Mouse (Mus musculus) heart, adult 18-20 months (tissue): ENCODE measurements around the gene Tcf20. TPM values are rescaled to one million over a fixed set of nuclear protein-coding genes. Genes with fewer than 3 reads are reported as not detected.

ENCODE experiments used
- DNase-seq, 2 experiments: peaks; one replicate each; pipeline ENCODE4 v3.0.0; 2021 to 2022; ENCODE audit warnings: mixed read lengths in 1 of 2
- total RNA-seq, 2 experiments: library from RNA; stranded (reverse); gene quantifications; 2 replicates each; pipeline ENCODE4 v1.2.3; 2021

The Tcf20 gene
- total RNA-seq, 2 experiments from 2014 or later = 48.2 to 56.6 TPM

- DNase-seq = no peak
Observed at GRCm38 (mm10) chr15:82958253-82958701, 29.4 kb downstream of the Tcf20 start.

- DNase-seq = no peak
Observed at GRCm38 (mm10) chr15:82956721-82957120, 31.0 kb downstream of the Tcf20 start.

GRCm38 (mm10) chr15:82956310-82956709 is 31.4 kb downstream of the Tcf20 start:
- no peak for DNase-seq

GRCm38 (mm10) chr15:82955286-82955685 is 32.4 kb downstream of the Tcf20 start:
- DNase-seq = no peak

GRCm38 (mm10) chr15:82954034-82954433 is 33.6 kb downstream of the Tcf20 start:
- no peak for DNase-seq

GRCm38 (mm10) chr15:82953096-82953495 is 34.6 kb downstream of the Tcf20 start:
- no peak for DNase-seq

GRCm38 (mm10) chr15:82952292-82952705 is 35.4 kb downstream of the Tcf20 start:
- DNase-seq = no peak

GRCm38 (mm10) chr15:82950246-82950645 is 37.4 kb downstream of the Tcf20 start:
- DNase-seq = peak in 1 of 2 experiments; percentile 16

- DNase-seq = no peak
Observed at GRCm38 (mm10) chr15:82947431-82947830, 40.2 kb downstream of the Tcf20 start.

- no peak for DNase-seq
Observed at GRCm38 (mm10) chr15:82944479-82945195, 43.0 kb downstream of the Tcf20 start.

- no peak for DNase-seq
Observed at GRCm38 (mm10) chr15:82941733-82942132, 45.9 kb downstream of the Tcf20 start.

GRCm38 (mm10) chr15:82940494-82941214 is 47.0 kb downstream of the Tcf20 start:
- no peak for DNase-seq

- peak; percentile 15 to 49 for DNase-seq
Observed at GRCm38 (mm10) chr15:82938155-82938569, 49.5 kb downstream of the Tcf20 start.

GRCm38 (mm10) chr15:82937428-82937992 is 50.2 kb downstream of the Tcf20 start:
- no peak for DNase-seq

GRCm38 (mm10) chr15:82934971-82935370 is 52.7 kb downstream of the Tcf20 start:
- no peak for DNase-seq

- no peak for DNase-seq
Observed at GRCm38 (mm10) chr15:82932936-82933650, 54.6 kb downstream of the Tcf20 start.

- no peak for DNase-seq
Observed at GRCm38 (mm10) chr15:82931436-82931835, 56.2 kb downstream of the Tcf20 start.

GRCm38 (mm10) chr15:82929595-82929994 is 58.1 kb downstream of the Tcf20 start:
- no peak for DNase-seq

GRCm38 (mm10) chr15:82928844-82929243 is 58.8 kb downstream of the Tcf20 start:
- DNase-seq = no peak

- DNase-seq = no peak
Observed at GRCm38 (mm10) chr15:82928023-82928422, 59.6 kb downstream of the Tcf20 start.

GRCm38 (mm10) chr15:82927057-82927456 is 60.6 kb downstream of the Tcf20 start:
- no peak for DNase-seq

- DNase-seq = no peak
Observed at GRCm38 (mm10) chr15:82924679-82925425, 62.8 kb downstream of the Tcf20 start.
